Mouse (Mus musculus) layer of hippocampus, postnatal 10 days (tissue): ENCODE data around the gene Upp2. TPM values are rescaled to one million over a fixed set of nuclear protein-coding genes. Genes with fewer than 3 reads are reported as not detected.

ENCODE experiments used
- DNase-seq, 2 experiments: peaks; one replicate each; pipeline ENCODE4 v3.0.0; 2021; ENCODE audit warnings: low spot score in 2 of 2
- total RNA-seq, 2 experiments: library from RNA; stranded (reverse); gene quantifications; 2 replicates each; pipeline ENCODE4 v1.2.3; 2021

Upp2 gene
- total RNA-seq, 2 experiments from 2014 or later: 15.0 to 18.2 TPM

GRCm38 (mm10) chr2:58613720-58614119 is 46.6 kb downstream of the Upp2 start:
- peak; percentile 41 to 44 for DNase-seq

- DNase-seq: no peak
These were observed 47.8 kb downstream of the Upp2 start for GRCm38 (mm10) chr2:58614851-58615250.

- peak; percentile 55 to 56 for DNase-seq
These were observed 48.7 kb downstream of the Upp2 start for GRCm38 (mm10) chr2:58615766-58616165.

GRCm38 (mm10) chr2:58625186-58625585 is 58.1 kb downstream of the Upp2 start:
- DNase-seq: no peak

GRCm38 (mm10) chr2:58625681-58626080 is 58.6 kb downstream of the Upp2 start:
- no peak for DNase-seq

- DNase-seq: no peak
These were observed 59.2 kb downstream of the Upp2 start for GRCm38 (mm10) chr2:58626136-58626769.

- no peak for DNase-seq
These were observed 60.9 kb downstream of the Upp2 start for GRCm38 (mm10) chr2:58627981-58628380.

GRCm38 (mm10) chr2:58628993-58629392 is 61.9 kb downstream of the Upp2 start:
- DNase-seq: no peak

GRCm38 (mm10) chr2:58629440-58629839 is 62.3 kb downstream of the Upp2 start:
- DNase-seq: no peak

GRCm38 (mm10) chr2:58633791-58634190 is 66.7 kb downstream of the Upp2 start:
- DNase-seq: no peak

GRCm38 (mm10) chr2:58641761-58642555 is 74.9 kb downstream of the Upp2 start:
- peak; percentile 62 to 72 for DNase-seq

- DNase-seq: no peak
These were observed 78.6 kb downstream of the Upp2 start for GRCm38 (mm10) chr2:58645667-58646066.

- no peak for DNase-seq
These were observed 88.1 kb downstream of the Upp2 start for GRCm38 (mm10) chr2:58655169-58655568.

GRCm38 (mm10) chr2:58656959-58657358 is 89.9 kb downstream of the Upp2 start:
- DNase-seq: no peak

GRCm38 (mm10) chr2:58657855-58658254 is 90.8 kb downstream of the Upp2 start:
- no peak for DNase-seq

- DNase-seq: no peak
These were observed 93.5 kb downstream of the Upp2 start for GRCm38 (mm10) chr2:58660591-58660990.

- DNase-seq: no peak
These were observed 94.0 kb downstream of the Upp2 start for GRCm38 (mm10) chr2:58661116-58661515.

- DNase-seq: no peak
These were observed 95.6 kb downstream of the Upp2 start for GRCm38 (mm10) chr2:58662661-58663060.

GRCm38 (mm10) chr2:58663404-58664120 is 96.5 kb downstream of the Upp2 start:
- no peak for DNase-seq

- peak; percentile 73 to 82 for DNase-seq
These were observed 98.2 kb downstream of the Upp2 start for GRCm38 (mm10) chr2:58665081-58665814.

- no peak for DNase-seq
These were observed 100.2 kb downstream of the Upp2 start for GRCm38 (mm10) chr2:58667298-58667697.
